In the genomic region with DNA sequence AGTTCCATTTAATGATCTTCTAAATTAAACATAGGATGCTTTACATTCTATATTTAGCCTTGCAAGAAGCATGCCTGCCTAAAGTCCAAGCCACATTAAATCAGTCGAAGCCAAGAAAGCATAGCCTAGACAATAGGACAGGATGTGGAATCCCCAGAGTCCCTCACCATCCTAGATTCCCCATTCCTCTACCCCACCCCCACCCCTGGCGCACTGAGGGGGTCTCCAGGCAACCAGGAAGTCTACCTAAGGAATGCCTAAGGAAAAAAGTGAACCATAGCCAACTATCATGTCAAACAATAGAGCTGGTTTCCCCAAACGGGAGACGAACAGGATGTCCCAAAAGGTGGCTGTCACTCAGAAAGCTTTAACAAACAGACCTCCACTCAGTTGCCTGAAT, we compare ENCODE assay signal across 17 mouse cellular contexts.
DNase-seq lines count a peak whose midpoint lies in the region; ATAC-seq and TF ChIP-seq lines count a peak whose summit lies in the region.
"Had no signal": no experiment of that assay in that cellular context is flagged by ENCODE, and none has a peak within 500 bp of the region (broad histone marks: within the 10 kb centered on the region; RNA-seq: fewer than 3 reads in every experiment).

No protein-coding gene starts in this region.

- H3K4me1 ChIP-seq in kidney, embryonic 14.5 days (ENCODE audit: control insufficient read depth, insufficient read depth, low read length), result no peaks in the 10 kb centered on the region
- peaks cover 2% of the 10 kb centered on the region for H3K4me1 ChIP-seq in hindbrain, embryonic 16.5 days (ENCODE audit: control insufficient read depth, insufficient read depth, low read depth, low read length)
- peaks cover 20% of the 10 kb centered on the region; the same call in 1 of the 2 replicates for H3K4me1 ChIP-seq in neural tube, embryonic 13.5 days (replicated peaks)
- H3K4me1 ChIP-seq in intestine, embryonic 16.5 days (ENCODE audit: control insufficient read depth, insufficient read depth, low read length), result no peaks in the 10 kb centered on the region
- H3K4me1 ChIP-seq: limb, embryonic 15.5 days; megakaryocyte, embryonic 14.5 days had no signal

- ATAC-seq in kidney, embryonic 14.5 days (ENCODE audit: low FRiP score, low TSS enrichment), result no peak
- ATAC-seq in hindbrain, embryonic 16.5 days, result peak; percentile 75
- peak; percentile 85 for ATAC-seq in neural tube, embryonic 13.5 days (ENCODE audit: low read depth)
- ATAC-seq in intestine, embryonic 16.5 days, result no peak

- H3K9ac ChIP-seq in kidney, embryonic 14.5 days (ENCODE audit: low read depth, low read length), result no peak overlapping the region
- no peak overlapping the region for H3K9ac ChIP-seq in hindbrain, embryonic 16.5 days (ENCODE audit: low read depth, low read length)
- no peak overlapping the region for H3K9ac ChIP-seq in neural tube, embryonic 13.5 days
- no peak overlapping the region for H3K9ac ChIP-seq in intestine, embryonic 16.5 days (ENCODE audit: low read depth, low read length)
- H3K9ac ChIP-seq: limb, embryonic 15.5 days had no signal

- peak; percentile 12 for DNase-seq in kidney, postnatal 14 days
- DNase-seq in embryo, embryonic 10.5 days (ENCODE audit: low spot score), result peak; percentile 76
- no peak for DNase-seq in adrenal gland, postnatal 25 days
- no peak for DNase-seq in layer of hippocampus, adult 2 months (ENCODE audit: low spot score in 2 of 2)
- DNase-seq: cerebellum, adult 2 months; heart, adult 2 months; heart, postnatal 36 days; kidney, adult 18-20 months; lung, adult 2 months; right cerebral cortex, postnatal 25 days; thymus, adult 18-20 months had no signal

- WGBS in kidney, embryonic 14.5 days, result 72% methylated on average over 4 of the region's 4 CpGs
- 9% methylated on average over 4 of the region's 4 CpGs for WGBS in hindbrain, embryonic 16.5 days
- WGBS in neural tube, embryonic 13.5 days, result 10% methylated on average over 4 of the region's 4 CpGs
- 59% methylated on average over 4 of the region's 4 CpGs for WGBS in intestine, embryonic 16.5 days

- no peaks in the 10 kb centered on the region for H3K36me3 ChIP-seq in kidney, embryonic 14.5 days (ENCODE audit: control insufficient read depth, insufficient read depth, low read length)
- no peaks in the 10 kb centered on the region for H3K36me3 ChIP-seq in hindbrain, embryonic 16.5 days (ENCODE audit: control insufficient read depth, insufficient read depth, low read length)
- H3K36me3 ChIP-seq in neural tube, embryonic 13.5 days, result no peaks in the 10 kb centered on the region
- no peaks in the 10 kb centered on the region for H3K36me3 ChIP-seq in intestine, embryonic 16.5 days (ENCODE audit: control insufficient read depth, insufficient read depth, low read length)
- H3K36me3 ChIP-seq: limb, embryonic 15.5 days had no signal

- no peak overlapping the region for H3K4me3 ChIP-seq in kidney, embryonic 14.5 days (ENCODE audit: low read length)
- no peak overlapping the region for H3K4me3 ChIP-seq in hindbrain, embryonic 16.5 days (ENCODE audit: low read length)
- no peak overlapping the region for H3K4me3 ChIP-seq in neural tube, embryonic 13.5 days
- H3K4me3 ChIP-seq in intestine, embryonic 16.5 days (ENCODE audit: low read length), result no peak overlapping the region
- no peak overlapping the region for H3K4me3 ChIP-seq in layer of hippocampus, adult 2 months
- H3K4me3 ChIP-seq: heart, adult 2 months; limb, embryonic 15.5 days; megakaryocyte, embryonic 14.5 days had no signal

- no peak for TF ChIP-seq CTCF in layer of hippocampus, adult 2 months (conservative IDR thresholded peaks at IDR 0.05)

- no peak overlapping the region for H3K4me2 ChIP-seq in kidney, embryonic 14.5 days (replicated peaks; ENCODE audit: low read depth, low read length)
- H3K4me2 ChIP-seq in hindbrain, embryonic 16.5 days (ENCODE audit: low read length), result no peak overlapping the region
- H3K4me2 ChIP-seq in neural tube, embryonic 13.5 days, result no peak overlapping the region
- H3K4me2 ChIP-seq in intestine, embryonic 16.5 days (ENCODE audit: low read depth, low read length), result no peak overlapping the region
- H3K4me2 ChIP-seq: limb, embryonic 15.5 days had no signal

- no peaks in the 10 kb centered on the region for H3K9me3 ChIP-seq in kidney, embryonic 14.5 days (ENCODE audit: control insufficient read depth, low read length)
- H3K9me3 ChIP-seq in hindbrain, embryonic 16.5 days (ENCODE audit: control insufficient read depth, low read length), result no peaks in the 10 kb centered on the region
- H3K9me3 ChIP-seq in neural tube, embryonic 13.5 days, result no peaks in the 10 kb centered on the region
- H3K9me3 ChIP-seq in intestine, embryonic 16.5 days (ENCODE audit: control insufficient read depth, low read length), result no peaks in the 10 kb centered on the region
- H3K9me3 ChIP-seq: limb, embryonic 15.5 days had no signal

- no peak overlapping the region for H3K27ac ChIP-seq in kidney, embryonic 14.5 days (ENCODE audit: low read depth, low read length)
- H3K27ac ChIP-seq in hindbrain, embryonic 16.5 days (ENCODE audit: low read depth, low read length), result no peak overlapping the region
- no peak overlapping the region for H3K27ac ChIP-seq in neural tube, embryonic 13.5 days (replicated peaks)
- H3K27ac ChIP-seq in intestine, embryonic 16.5 days (ENCODE audit: low read length), result no peak overlapping the region
- H3K27ac ChIP-seq in layer of hippocampus, adult 2 months, result no peak overlapping the region
- H3K27ac ChIP-seq: heart, adult 2 months; limb, embryonic 15.5 days had no signal

- no peaks in the 10 kb centered on the region for H3K27me3 ChIP-seq in kidney, embryonic 14.5 days (ENCODE audit: control insufficient read depth, insufficient read depth, low read length)
- no peaks in the 10 kb centered on the region for H3K27me3 ChIP-seq in hindbrain, embryonic 16.5 days (replicated peaks; ENCODE audit: control insufficient read depth, insufficient read depth, low read length)
- no peaks in the 10 kb centered on the region for H3K27me3 ChIP-seq in neural tube, embryonic 13.5 days
- H3K27me3 ChIP-seq in intestine, embryonic 16.5 days (replicated peaks; ENCODE audit: control insufficient read depth, insufficient read depth, low read length), result no peaks in the 10 kb centered on the region
- H3K27me3 ChIP-seq: limb, embryonic 15.5 days; megakaryocyte, embryonic 14.5 days had no signal

Comparison
In these comparisons a context has a peak if more than half of its experiments do, and no peak if none do; other contexts are left out.
1. DNase-seq: peak in kidney, postnatal 14 days (single experiment) and embryo, embryonic 10.5 days (single experiment); none in adrenal gland, postnatal 25 days (single experiment) and layer of hippocampus, adult 2 months (0 of 2).
2. ATAC-seq: peak in hindbrain, embryonic 16.5 days (single experiment) and neural tube, embryonic 13.5 days (single experiment); none in kidney, embryonic 14.5 days (single experiment) and intestine, embryonic 16.5 days (single experiment).